8 mouse cellular contexts compared by ENCODE assay signal in the genomic region with DNA sequence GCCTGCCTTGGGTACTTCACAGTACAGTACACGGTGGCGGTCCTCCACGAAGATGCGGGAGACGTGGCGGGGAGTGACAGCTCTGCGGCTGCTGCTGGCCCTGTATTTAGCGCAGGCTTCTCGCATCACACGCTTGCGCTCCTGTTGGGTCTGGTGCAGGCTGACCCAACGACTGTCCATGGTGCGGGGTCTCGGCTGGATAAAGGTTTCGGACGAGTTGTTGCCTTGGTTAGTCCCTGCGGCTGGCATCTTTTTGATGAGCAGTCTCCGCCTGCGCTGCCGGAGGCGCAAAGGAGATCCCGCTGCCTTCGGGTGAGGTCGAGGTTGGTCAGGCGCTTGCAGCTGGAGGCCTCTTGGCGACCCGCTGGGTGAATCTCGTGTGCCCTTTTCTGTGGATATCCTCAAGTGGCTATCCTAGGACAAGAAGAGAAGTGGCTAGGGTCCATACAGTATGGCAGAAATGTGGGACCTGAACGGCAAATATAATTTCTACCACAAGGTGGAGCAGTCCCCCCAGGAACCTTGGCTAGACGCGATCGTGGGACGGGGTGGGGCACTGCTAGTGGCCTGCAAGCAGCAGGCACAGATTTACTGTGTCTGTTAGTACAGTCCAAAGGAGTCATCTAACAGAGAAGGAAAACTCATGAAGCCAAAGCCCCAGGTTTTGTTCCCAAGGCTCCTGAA. TPM values are rescaled to one million over a fixed set of nuclear protein-coding genes. Genes with fewer than 3 reads are reported as not detected.
DNase-seq lines count a peak whose midpoint lies in the region; ATAC-seq lines count a peak whose summit lies in the region.

No protein-coding gene starts in this region.

- peaks cover 15% of the 10 kb centered on the region for H3K27me3 ChIP-seq in intestine, embryonic 16.5 days (replicated peaks; ENCODE audit: control insufficient read depth, insufficient read depth, low read length)
- peaks cover 47% of the 10 kb centered on the region for H3K27me3 ChIP-seq in midbrain, embryonic 10.5 days (ENCODE audit: low read depth, poor library complexity, severe bottlenecking)

- ATAC-seq in intestine, embryonic 16.5 days, result peak; percentile 59

- peak overlapping the region; percentile 27 for H3K4me3 ChIP-seq in intestine, embryonic 16.5 days (ENCODE audit: low read length)
- H3K4me3 ChIP-seq in midbrain, embryonic 10.5 days, result peak overlapping the region; percentile 47

- no peaks in the 10 kb centered on the region for H3K36me3 ChIP-seq in intestine, embryonic 16.5 days (ENCODE audit: control insufficient read depth, insufficient read depth, low read length)
- H3K36me3 ChIP-seq in midbrain, embryonic 10.5 days, result no peaks in the 10 kb centered on the region

- intact Hi-C loops in left cerebral cortex, postnatal 14 days (cut with DNase I), result loop anchor here (1.0 to 10.0 kb wide), 3 partner anchors 349 to 589 kb away; no protein-coding TSS in a partner anchor

- no peaks in the 10 kb centered on the region for H3K9me3 ChIP-seq in intestine, embryonic 16.5 days (ENCODE audit: control insufficient read depth, low read length)
- no peaks in the 10 kb centered on the region for H3K9me3 ChIP-seq in midbrain, embryonic 10.5 days (replicated peaks)

- H3K4me1 ChIP-seq in intestine, embryonic 16.5 days (ENCODE audit: control insufficient read depth, insufficient read depth, low read length), result peaks cover 12% of the 10 kb centered on the region
- H3K4me1 ChIP-seq in midbrain, embryonic 10.5 days, result peaks cover 28% of the 10 kb centered on the region

- WGBS in intestine, embryonic 16.5 days, result 9% methylated on average over 33 of the region's 33 CpGs
- 6% methylated on average over 33 of the region's 33 CpGs for WGBS in midbrain, embryonic 10.5 days

- peak overlapping the region; percentile 45 for H3K4me2 ChIP-seq in intestine, embryonic 16.5 days (ENCODE audit: low read depth, low read length)

- no peak overlapping the region for H3K9ac ChIP-seq in intestine, embryonic 16.5 days (ENCODE audit: low read depth, low read length)

- no peak overlapping the region for H3K27ac ChIP-seq in intestine, embryonic 16.5 days (ENCODE audit: low read length)
- no peak overlapping the region for H3K27ac ChIP-seq in midbrain, embryonic 10.5 days (replicated peaks)

- peak; percentile 50 to 60 for DNase-seq in urinary bladder, adult 18-20 months (ENCODE audit: low spot score in 2 of 2)
- DNase-seq in urinary bladder, postnatal 10 days (ENCODE audit: low spot score), result no peak
- peak; percentile 87 for DNase-seq in embryo, embryonic 9.5 days (ENCODE audit: extremely low spot score)
- peak; percentile 94 for DNase-seq in heart, adult 11 months
- DNase-seq in left cerebral cortex, postnatal 14 days (ENCODE audit: low spot score in 2 of 2), result peak; percentile 82 to 83
- DNase-seq in midbrain, embryonic 10.5 days (ENCODE audit: low spot score), result peak; percentile 81
- peak; percentile 50 for DNase-seq in skeletal muscle tissue, adult 2 months (ENCODE audit: low read depth, low spot score)

RNA-seq across cellular contexts. Expression of a gene that starts 19.4 kb away (rescaled TPM):
- polyA plus RNA-seq in intestine, embryonic 16.5 days (2015; fragmentation: Nextera tagmentation; extraction: Ambion mirVana), result 13.7 and 14.0 TPM in 2 replicates
- 10 to 100 TPM; 16.0 to 16.2 TPM for total RNA-seq in left cerebral cortex, postnatal 14 days (2021)
- polyA plus RNA-seq in midbrain, embryonic 10.5 days (2016; fragmentation: Nextera tagmentation; extraction: Ambion mirVana), result 36.8 and 44.6 TPM in 2 replicates
